9 mouse cellular contexts compared by ENCODE assay signal in genomic region chr15:77803747-77804146, GRCm38 (mm10). TPM values are rescaled to one million over a fixed set of nuclear protein-coding genes. Genes with fewer than 3 reads are reported as not detected.
A peak's percentile ranks its signal among the peaks of the same experiment; 100 is the strongest.
DNase-seq lines count a peak whose midpoint lies in the region; ATAC-seq and TF ChIP-seq lines count a peak whose summit lies in the region.
"Had no signal": no experiment of that assay in that cellular context is flagged by ENCODE, and none has a peak within 500 bp of the region (broad histone marks: within the 10 kb centered on the region; RNA-seq: fewer than 3 reads in every experiment).

No protein-coding gene starts in this region.

- no peaks in the 10 kb centered on the region for H3K27me3 ChIP-seq in kidney, embryonic 16.5 days (ENCODE audit: insufficient read depth, low read length)
- no peaks in the 10 kb centered on the region for H3K27me3 ChIP-seq in ES-Bruce4 (ENCODE audit: control insufficient read depth, insufficient read depth, low read length, poor library complexity, severe bottlenecking)
- no peaks in the 10 kb centered on the region for H3K27me3 ChIP-seq in limb, embryonic 10.5 days (ENCODE audit: low read depth, poor library complexity, severe bottlenecking)
- H3K27me3 ChIP-seq: midbrain, embryonic 15.5 days had no signal

- H3K27ac ChIP-seq in kidney, embryonic 16.5 days (ENCODE audit: low read length), result peak overlapping the region; percentile 9; the same call in 1 of the 2 replicates
- H3K27ac ChIP-seq in ES-Bruce4 (ENCODE audit: insufficient read depth, low read length), result 0 out of 2 replicates have a peak overlapping the region, but pooled peaks have one; percentile 9
- H3K27ac ChIP-seq in cortical plate, adult 2 months (ENCODE audit: insufficient read depth, low read length), result peak overlapping the region; percentile 68
- peak overlapping the region; percentile 8; the same call in 1 of the 2 replicates for H3K27ac ChIP-seq in limb, embryonic 10.5 days
- H3K27ac ChIP-seq: midbrain, embryonic 15.5 days had no signal

- no peak for ATAC-seq in kidney, embryonic 16.5 days (ENCODE audit: low FRiP score, low TSS enrichment)
- ATAC-seq in activated CD4-positive, CD25-positive, alpha-beta regulatory T cell, adult 4 months, result no peak
- ATAC-seq: midbrain, embryonic 15.5 days had no signal

- WGBS in kidney, embryonic 16.5 days, result 84% methylated on average over 3 of the region's 3 CpGs
- WGBS in limb, embryonic 10.5 days, result 76% methylated on average over 3 of the region's 3 CpGs

- no peak for TF ChIP-seq EP300 in ES-Bruce4 (IDR thresholded peaks at IDR 0.05; ENCODE audit: insufficient read depth, low read depth, low read length)

- no peak for DNase-seq in kidney, adult 9 months
- no peak for DNase-seq in limb, embryonic 10.5 days (ENCODE audit: low spot score)
- no peak for DNase-seq in thymus, adult 18-20 months
- DNase-seq: gastrocnemius, postnatal 36 days had no signal

- peaks cover 27% of the 10 kb centered on the region for H3K4me1 ChIP-seq in kidney, embryonic 16.5 days (ENCODE audit: insufficient read depth, low read length)
- H3K4me1 ChIP-seq in ES-Bruce4 (ENCODE audit: control insufficient read depth, insufficient read depth, low read length), result peaks cover 9% of the 10 kb centered on the region
- H3K4me1 ChIP-seq in cortical plate, adult 2 months (ENCODE audit: control insufficient read depth, insufficient read depth, low read length), result peaks cover 23% of the 10 kb centered on the region
- peaks cover 32% of the 10 kb centered on the region for H3K4me1 ChIP-seq in limb, embryonic 10.5 days

- TF ChIP-seq CTCF in ES-Bruce4 (IDR thresholded peaks at IDR 0.05; ENCODE audit: low read depth, low read length), result no peak
- TF ChIP-seq CTCF in cortical plate, adult 2 months (IDR thresholded peaks at IDR 0.05; ENCODE audit: extremely low read depth, insufficient read depth, low read length), result no peak

- H3K36me3 ChIP-seq in kidney, embryonic 16.5 days (ENCODE audit: insufficient read depth, low read length), result peaks cover 61% of the 10 kb centered on the region
- peaks cover 29% of the 10 kb centered on the region for H3K36me3 ChIP-seq in ES-Bruce4 (ENCODE audit: control insufficient read depth, insufficient read depth, low read length, poor library complexity, severe bottlenecking)
- H3K36me3 ChIP-seq in limb, embryonic 10.5 days, result peaks cover 82% of the 10 kb centered on the region
- H3K36me3 ChIP-seq: midbrain, embryonic 15.5 days had no signal

- no peaks in the 10 kb centered on the region for H3K9me3 ChIP-seq in kidney, embryonic 16.5 days (ENCODE audit: low read length)
- H3K9me3 ChIP-seq in ES-Bruce4 (replicated peaks; ENCODE audit: control insufficient read depth, insufficient read depth, low read length, poor library complexity, severe bottlenecking), result no peaks in the 10 kb centered on the region
- no peaks in the 10 kb centered on the region for H3K9me3 ChIP-seq in limb, embryonic 10.5 days (replicated peaks)
- H3K9me3 ChIP-seq: midbrain, embryonic 15.5 days had no signal

- no peak overlapping the region for H3K4me3 ChIP-seq in kidney, embryonic 16.5 days (ENCODE audit: low read length)
- H3K4me3 ChIP-seq in ES-Bruce4 (ENCODE audit: low read depth, low read length), result no peak overlapping the region
- H3K4me3 ChIP-seq in cortical plate, adult 2 months (ENCODE audit: insufficient read depth, low read length), result no peak overlapping the region
- no peak overlapping the region for H3K4me3 ChIP-seq in limb, embryonic 10.5 days
- H3K4me3 ChIP-seq: midbrain, embryonic 15.5 days had no signal

- H3K9ac ChIP-seq in kidney, embryonic 16.5 days (replicated peaks; ENCODE audit: low read length), result no peak overlapping the region
- H3K9ac ChIP-seq in ES-Bruce4 (ENCODE audit: low read depth, poor library complexity, severe bottlenecking), result no peak overlapping the region
- H3K9ac ChIP-seq: midbrain, embryonic 15.5 days had no signal

- no peak for TF ChIP-seq POLR2A in ES-Bruce4 (IDR thresholded peaks at IDR 0.05; ENCODE audit: insufficient read depth, low read length)
- no peak for TF ChIP-seq POLR2A in cortical plate, adult 2 months (IDR thresholded peaks at IDR 0.05; ENCODE audit: extremely low read depth, insufficient read depth, low read length)

- H3K4me2 ChIP-seq in kidney, embryonic 16.5 days (replicated peaks; ENCODE audit: low read depth, low read length), result no peak overlapping the region
- H3K4me2 ChIP-seq: midbrain, embryonic 15.5 days had no signal

RNA-seq across cellular contexts. Expression of gene Myh9, which starts 38.2 kb away (rescaled TPM):
- polyA plus RNA-seq in kidney, embryonic 16.5 days (2015; fragmentation: Nextera tagmentation; extraction: Ambion mirVana), result 55.4 and 64.5 TPM in 2 replicates
- 584 and 601 TPM in 2 replicates for polyA plus RNA-seq in ES-Bruce4 (2011; ENCODE audit: insufficient read depth, insufficient read length, low read depth, missing spikeins)
- polyA plus RNA-seq in cortical plate, adult 2 months (2012; rRNA removed), result 32.6 and 34.2 TPM in 2 replicates
- polyA plus RNA-seq in limb, embryonic 10.5 days (2016; fragmentation: Nextera tagmentation; extraction: Ambion mirVana), result 30.6 and 39.2 TPM in 2 replicates
- polyA plus RNA-seq in activated CD4-positive, CD25-positive, alpha-beta regulatory T cell, adult 4 months (2017; shearing (Covaris generic)), result 100 to 1,000 TPM; 243 to 280 TPM

RNA-seq across cellular contexts. Expression of gene Apol8, which starts 46.9 kb away (rescaled TPM):
- 0.19 and 0.21 TPM in 2 replicates for polyA plus RNA-seq in kidney, embryonic 16.5 days (2015; fragmentation: Nextera tagmentation; extraction: Ambion mirVana)
- polyA plus RNA-seq in ES-Bruce4 (2011; ENCODE audit: insufficient read depth, insufficient read length, low read depth, missing spikeins), result 1.4 and 1.9 TPM in 2 replicates
- polyA plus RNA-seq in cortical plate, adult 2 months (2012; rRNA removed), result 4.8 and 6.2 TPM in 2 replicates
- 0.20 TPM in 1 of 2 replicates, not detected in the other for polyA plus RNA-seq in limb, embryonic 10.5 days (2016; fragmentation: Nextera tagmentation; extraction: Ambion mirVana)
- not detected for polyA plus RNA-seq in activated CD4-positive, CD25-positive, alpha-beta regulatory T cell, adult 4 months (2017; shearing (Covaris generic))

Comparison
In these comparisons a context has a peak if more than half of its experiments do, and no peak if none do; other contexts are left out.
1. H3K27ac ChIP-seq: peak in every context shown above with its lines; median percentile 68 in cortical plate, adult 2 months; 9 in kidney, embryonic 16.5 days; 9 in ES-Bruce4; 8 in limb, embryonic 10.5 days.